Comparison of ENCODE assay signal across 19 mouse cellular contexts in the genomic region with DNA sequence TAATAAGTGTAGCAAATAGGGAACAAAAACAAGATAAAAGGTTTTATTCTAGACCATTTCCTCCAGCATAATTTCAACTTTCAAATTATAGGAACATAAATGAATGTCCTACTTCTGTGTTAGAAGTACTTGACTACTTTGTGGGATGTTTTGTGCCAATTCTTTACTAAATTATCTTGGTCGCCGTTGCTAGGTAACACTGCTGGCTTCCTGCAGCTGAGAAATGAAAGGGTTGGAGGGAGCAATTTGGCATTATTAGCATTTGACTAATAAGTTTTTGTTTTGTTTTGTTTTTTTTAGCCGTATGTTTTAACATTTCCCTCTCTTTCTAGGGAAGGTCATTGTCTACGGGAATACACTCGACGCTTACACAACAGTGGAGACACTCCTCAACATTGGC.
"Had no signal": no experiment of that assay in that cellular context is flagged by ENCODE, and none has a peak within 500 bp of the region (broad histone marks: within the 10 kb centered on the region; RNA-seq: fewer than 3 reads in every experiment).

No protein-coding gene starts in this region.

- DNase-seq: kidney, adult 8-10 months; kidney, postnatal 10 days; kidney, postnatal 36 days; layer of hippocampus, postnatal 36 days; liver, postnatal 0 days; lung, embryonic 14.5 days; right cerebral cortex, postnatal 25 days; spleen, adult 18-20 months; thymus, adult 2 months; thymus, postnatal 14 days; thymus, postnatal 4 days had no signal

- H3K9me3 ChIP-seq: kidney, embryonic 15.5 days; midbrain, embryonic 12.5 days had no signal

- H3K27ac ChIP-seq: kidney, embryonic 15.5 days; left cerebral cortex, adult 2 months; liver, embryonic 14.5 days; macrophage; midbrain, embryonic 12.5 days had no signal

- ATAC-seq: liver, postnatal 0 days; lung, postnatal 0 days; midbrain, embryonic 16.5 days had no signal

- H3K4me2 ChIP-seq: kidney, embryonic 15.5 days; liver, embryonic 11.5 days; lung, embryonic 14.5 days; midbrain, embryonic 12.5 days had no signal

- H3K4me1 ChIP-seq: kidney, embryonic 15.5 days had no signal

- H3K27me3 ChIP-seq: kidney, embryonic 15.5 days; midbrain, embryonic 12.5 days had no signal

- H3K36me3 ChIP-seq: kidney, embryonic 15.5 days; midbrain, embryonic 12.5 days had no signal

- H3K4me3 ChIP-seq: kidney, embryonic 15.5 days; left cerebral cortex, adult 2 months; midbrain, embryonic 12.5 days had no signal

- H3K9ac ChIP-seq: kidney, embryonic 15.5 days; liver, embryonic 14.5 days; liver, postnatal 0 days; lung, embryonic 14.5 days; midbrain, embryonic 12.5 days had no signal
